Mouse (Mus musculus): ENCODE results near the gene Abtb2. TPM values are rescaled to one million over a fixed set of nuclear protein-coding genes. Genes with fewer than 3 reads are reported as not detected.
A peak's percentile ranks its signal among the peaks of the same experiment; 100 is the strongest.

The Abtb2 gene
- polyA plus RNA-seq, 1 experiment from 2014 or later: 20.2 TPM

GRCm38 (mm10) chr2:103664341-103664740, 98.2 kb downstream of the Abtb2 start:
- H3K27ac ChIP-seq: no peak overlapping the region
- no peak overlapping the region for H3K9ac ChIP-seq
- no peaks in the 10 kb centered on the region for H3K9me3 ChIP-seq (replicated peaks)
- H3K36me3 ChIP-seq: no peaks in the 10 kb centered on the region
- ATAC-seq (replicated peaks; ENCODE audit: insufficient number of reproducible peaks, insufficient read depth, low FRiP score, low read depth): no peak
- no peak overlapping the region for H3K4me2 ChIP-seq
- H3K4me3 ChIP-seq: no peak overlapping the region
- no peaks in the 10 kb centered on the region for H3K27me3 ChIP-seq
- WGBS: 72% methylated on average over 6 of the region's 6 CpGs
- H3K4me1 ChIP-seq (replicated peaks): peaks cover 61% of the 10 kb centered on the region

- no peaks in the 10 kb centered on the region for H3K9me3 ChIP-seq (replicated peaks)
- no peaks in the 10 kb centered on the region for H3K36me3 ChIP-seq
- H3K4me3 ChIP-seq: no peak overlapping the region
- no peak overlapping the region for H3K4me2 ChIP-seq
- H3K4me1 ChIP-seq (replicated peaks): peaks cover 58% of the 10 kb centered on the region
- no peaks in the 10 kb centered on the region for H3K27me3 ChIP-seq
- H3K27ac ChIP-seq: peak overlapping the region; percentile 73
- H3K9ac ChIP-seq: no peak overlapping the region
- peak; percentile 34; the same call in 1 of the 2 replicates for ATAC-seq (replicated peaks; ENCODE audit: insufficient number of reproducible peaks, insufficient read depth, low FRiP score, low read depth)
- WGBS: 54% methylated on average over 8 of the region's 8 CpGs
Observed at GRCm38 (mm10) chr2:103667962-103668815, 102.1 kb downstream of the Abtb2 start.

GRCm38 (mm10) chr2:103668939-103669338, 102.8 kb downstream of the Abtb2 start:
- Histone ChIP-seq H3K27me3 (no peaks in the 10 kb centered on the region), H3K4me1 (replicated peaks) (peaks cover 58% of the 10 kb centered on the region), H3K9ac (no peak overlapping the region), H3K4me2 (no peak overlapping the region), H3K9me3 (replicated peaks) (no peaks in the 10 kb centered on the region), H3K36me3 (no peaks in the 10 kb centered on the region), H3K4me3 (no peak overlapping the region), H3K27ac (peak overlapping the region; percentile 88)
- no peak for ATAC-seq (replicated peaks; ENCODE audit: insufficient number of reproducible peaks, insufficient read depth, low FRiP score, low read depth)
- 77% methylated on average over 8 of the region's 8 CpGs for WGBS

GRCm38 (mm10) chr2:103669561-103669960, 103.5 kb downstream of the Abtb2 start:
- no peaks in the 10 kb centered on the region for H3K27me3 ChIP-seq
- H3K9ac ChIP-seq: 0 out of 2 replicates have a peak overlapping the region, but pooled peaks have one; percentile 3
- ATAC-seq (replicated peaks; ENCODE audit: insufficient number of reproducible peaks, insufficient read depth, low FRiP score, low read depth): no peak
- H3K4me2 ChIP-seq: peak overlapping the region; percentile 19; the same call in 1 of the 2 replicates
- H3K27ac ChIP-seq: peak overlapping the region; percentile 88
- no peaks in the 10 kb centered on the region for H3K9me3 ChIP-seq (replicated peaks)
- WGBS: 71% methylated on average over 4 of the region's 4 CpGs
- no peak overlapping the region for H3K4me3 ChIP-seq
- H3K36me3 ChIP-seq: no peaks in the 10 kb centered on the region
- peaks cover 60% of the 10 kb centered on the region for H3K4me1 ChIP-seq (replicated peaks)

- 19% methylated on average over 3 of the region's 3 CpGs for WGBS
- no peaks in the 10 kb centered on the region for H3K9me3 ChIP-seq (replicated peaks)
- 0 out of 2 replicates have a peak overlapping the region, but pooled peaks have one; percentile 1 for H3K9ac ChIP-seq
- no peaks in the 10 kb centered on the region for H3K36me3 ChIP-seq
- no peak overlapping the region for H3K4me3 ChIP-seq
- peaks cover 61% of the 10 kb centered on the region for H3K4me1 ChIP-seq (replicated peaks)
- no peaks in the 10 kb centered on the region for H3K27me3 ChIP-seq
- ATAC-seq (replicated peaks; ENCODE audit: insufficient number of reproducible peaks, insufficient read depth, low FRiP score, low read depth): peak; percentile 90
- peak overlapping the region; percentile 88 for H3K27ac ChIP-seq
- H3K4me2 ChIP-seq: peak overlapping the region; percentile 19
Observed at GRCm38 (mm10) chr2:103670276-103670680, 104.2 kb downstream of the Abtb2 start.

GRCm38 (mm10) chr2:103672573-103673119, 106.5 kb downstream of the Abtb2 start:
- no peak overlapping the region for H3K4me2 ChIP-seq
- WGBS: 70% methylated on average over 7 of the region's 7 CpGs
- peak overlapping the region; percentile 18; the same call in 1 of the 2 replicates for H3K27ac ChIP-seq
- H3K4me3 ChIP-seq: no peak overlapping the region
- H3K9ac ChIP-seq: no peak overlapping the region
- ATAC-seq (replicated peaks; ENCODE audit: insufficient number of reproducible peaks, insufficient read depth, low FRiP score, low read depth): no peak
- H3K9me3 ChIP-seq (replicated peaks): no peaks in the 10 kb centered on the region
- H3K36me3 ChIP-seq: no peaks in the 10 kb centered on the region
- no peaks in the 10 kb centered on the region for H3K27me3 ChIP-seq
- peaks cover 71% of the 10 kb centered on the region for H3K4me1 ChIP-seq (replicated peaks)

GRCm38 (mm10) chr2:103673609-103674008, 107.5 kb downstream of the Abtb2 start:
- H3K9ac ChIP-seq: no peak overlapping the region
- WGBS: 67% methylated on average over 4 of the region's 4 CpGs
- no peak overlapping the region for H3K4me3 ChIP-seq
- no peaks in the 10 kb centered on the region for H3K27me3 ChIP-seq
- H3K9me3 ChIP-seq (replicated peaks): no peaks in the 10 kb centered on the region
- no peak overlapping the region for H3K4me2 ChIP-seq
- no peak for ATAC-seq (replicated peaks; ENCODE audit: insufficient number of reproducible peaks, insufficient read depth, low FRiP score, low read depth)
- no peaks in the 10 kb centered on the region for H3K36me3 ChIP-seq
- H3K27ac ChIP-seq: no peak overlapping the region
- H3K4me1 ChIP-seq (replicated peaks): peaks cover 66% of the 10 kb centered on the region

GRCm38 (mm10) chr2:103675391-103675790, 109.3 kb downstream of the Abtb2 start:
- no peak for ATAC-seq (replicated peaks; ENCODE audit: insufficient number of reproducible peaks, insufficient read depth, low FRiP score, low read depth)
- Histone ChIP-seq H3K4me3 (no peak overlapping the region), H3K9me3 (replicated peaks) (no peaks in the 10 kb centered on the region), H3K4me2 (no peak overlapping the region), H3K9ac (no peak overlapping the region), H3K27ac (no peak overlapping the region), H3K36me3 (no peaks in the 10 kb centered on the region), H3K4me1 (replicated peaks) (peaks cover 48% of the 10 kb centered on the region), H3K27me3 (no peaks in the 10 kb centered on the region)
- WGBS: 76% methylated on average over 5 of the region's 5 CpGs

GRCm38 (mm10) chr2:103676808-103677207, 110.7 kb downstream of the Abtb2 start:
- no peak for ATAC-seq (replicated peaks; ENCODE audit: insufficient number of reproducible peaks, insufficient read depth, low FRiP score, low read depth)
- H3K9ac ChIP-seq: no peak overlapping the region
- WGBS: 77% methylated on average over 2 of the region's 2 CpGs
- H3K27me3 ChIP-seq: no peaks in the 10 kb centered on the region
- H3K36me3 ChIP-seq: no peaks in the 10 kb centered on the region
- no peak overlapping the region for H3K27ac ChIP-seq
- H3K9me3 ChIP-seq (replicated peaks): no peaks in the 10 kb centered on the region
- no peak overlapping the region for H3K4me2 ChIP-seq
- no peak overlapping the region for H3K4me3 ChIP-seq
- peaks cover 39% of the 10 kb centered on the region for H3K4me1 ChIP-seq (replicated peaks)

GRCm38 (mm10) chr2:103677614-103678369, 111.7 kb downstream of the Abtb2 start:
- 73% methylated on average over 7 of the region's 7 CpGs for WGBS
- H3K27ac ChIP-seq: peak overlapping the region; percentile 25; the same call in 1 of the 2 replicates
- no peaks in the 10 kb centered on the region for H3K27me3 ChIP-seq

GRCm38 (mm10) chr2:103678433-103678832, 112.3 kb downstream of the Abtb2 start:
- Histone ChIP-seq H3K4me1 (replicated peaks) (peaks cover 30% of the 10 kb centered on the region), H3K27me3 (no peaks in the 10 kb centered on the region), H3K27ac (no peak overlapping the region), H3K36me3 (no peaks in the 10 kb centered on the region), H3K9me3 (replicated peaks) (no peaks in the 10 kb centered on the region), H3K4me2 (no peak overlapping the region), H3K9ac (no peak overlapping the region), H3K4me3 (no peak overlapping the region)
- WGBS: 88% methylated on average over 6 of the region's 6 CpGs
- no peak for ATAC-seq (replicated peaks; ENCODE audit: insufficient number of reproducible peaks, insufficient read depth, low FRiP score, low read depth)

More at GRCm38 (mm10) chr2:103677614-103678369, 111.7 kb downstream of the Abtb2 start:
- Histone ChIP-seq H3K9me3 (replicated peaks) (no peaks in the 10 kb centered on the region), H3K9ac (no peak overlapping the region), H3K4me2 (no peak overlapping the region), H3K4me1 (replicated peaks) (peaks cover 36% of the 10 kb centered on the region), H3K4me3 (no peak overlapping the region), H3K36me3 (no peaks in the 10 kb centered on the region)
- ATAC-seq (replicated peaks; ENCODE audit: insufficient number of reproducible peaks, insufficient read depth, low FRiP score, low read depth): no peak

Measured in heart, embryonic 15.5 days (tissue).